Mouse (Mus musculus): ENCODE data around the gene Spert. TPM values are rescaled to one million over a fixed set of nuclear protein-coding genes. Genes with fewer than 3 reads are reported as not detected.

The Spert gene
- not detected in 2 replicates for polyA plus RNA-seq (2015; fragmentation: Nextera tagmentation; extraction: Ambion mirVana)

- Histone ChIP-seq H3K4me3 (no peak within 1 kb of the TSS), H3K4me1 (replicated peaks) (no peaks in the 10 kb centered on the region), H3K9me3 (replicated peaks) (no peaks in the 10 kb centered on the region), H3K27me3 (no peaks in the 10 kb centered on the region), H3K4me2 (no peak within 1 kb of the TSS), H3K9ac (no peak within 1 kb of the TSS), H3K27ac (no peak within 1 kb of the TSS), H3K36me3 (no peaks in the 10 kb centered on the region)
- no peak for ATAC-seq (replicated peaks; ENCODE audit: insufficient number of reproducible peaks, insufficient read depth, low FRiP score, low read depth)
- WGBS = 67% methylated on average over 3 of the region's 3 CpGs
Measured at GRCm38 (mm10) chr14:75592978-75593377, at the start of gene Spert. Gene Spert, minus strand, starts transcription at chr14:75593116.

GRCm38 (mm10) chr14:75642080-75642479 lies 49.2 kb upstream of the Spert start, which contains the start of gene Erich6b:
Gene Erich6b, plus strand, starts transcription at chr14:75642259.
- no peak for ATAC-seq (replicated peaks; ENCODE audit: insufficient number of reproducible peaks, insufficient read depth, low FRiP score, low read depth)
- 74% methylated on average over 8 of the region's 8 CpGs for WGBS
- Histone ChIP-seq H3K4me1 (replicated peaks) (no peaks in the 10 kb centered on the region), H3K9ac (no peak within 1 kb of the TSS), H3K36me3 (no peaks in the 10 kb centered on the region), H3K4me2 (no peak within 1 kb of the TSS), H3K27me3 (no peaks in the 10 kb centered on the region), H3K4me3 (no peak within 1 kb of the TSS), H3K27ac (no peak within 1 kb of the TSS), H3K9me3 (replicated peaks) (no peaks in the 10 kb centered on the region)

- Histone ChIP-seq H3K4me2 (no peak overlapping the region), H3K9ac (no peak overlapping the region), H3K27ac (no peak overlapping the region), H3K27me3 (no peaks in the 10 kb centered on the region), H3K4me3 (no peak overlapping the region), H3K4me1 (replicated peaks) (no peaks in the 10 kb centered on the region), H3K9me3 (replicated peaks) (no peaks in the 10 kb centered on the region), H3K36me3 (no peaks in the 10 kb centered on the region)
- WGBS = 72% methylated on average over 6 of the region's 6 CpGs
- ATAC-seq (replicated peaks; ENCODE audit: insufficient number of reproducible peaks, insufficient read depth, low FRiP score, low read depth) = no peak
Measured at GRCm38 (mm10) chr14:75641369-75641768, 48.5 kb upstream of the Spert start.

GRCm38 (mm10) chr14:75640846-75641245 lies 47.9 kb upstream of the Spert start:
- H3K27ac ChIP-seq = no peak overlapping the region
- no peak overlapping the region for H3K4me2 ChIP-seq
- no peak for ATAC-seq (replicated peaks; ENCODE audit: insufficient number of reproducible peaks, insufficient read depth, low FRiP score, low read depth)
- peaks cover 3% of the 10 kb centered on the region; the same call in 1 of the 2 replicates for H3K4me1 ChIP-seq (replicated peaks)
- H3K9ac ChIP-seq = no peak overlapping the region
- H3K27me3 ChIP-seq = no peaks in the 10 kb centered on the region
- H3K9me3 ChIP-seq (replicated peaks) = no peaks in the 10 kb centered on the region
- H3K36me3 ChIP-seq = no peaks in the 10 kb centered on the region
- no peak overlapping the region for H3K4me3 ChIP-seq
- WGBS = 68% methylated on average over 2 of the region's 2 CpGs

- H3K36me3 ChIP-seq = no peaks in the 10 kb centered on the region
- no peak for ATAC-seq (replicated peaks; ENCODE audit: insufficient number of reproducible peaks, insufficient read depth, low FRiP score, low read depth)
- H3K27me3 ChIP-seq = no peaks in the 10 kb centered on the region
Measured at GRCm38 (mm10) chr14:75637641-75638040, 44.7 kb upstream of the Spert start.

GRCm38 (mm10) chr14:75636107-75636506 lies 43.2 kb upstream of the Spert start:
- no peak overlapping the region for H3K9ac ChIP-seq
- no peak for ATAC-seq (replicated peaks; ENCODE audit: insufficient number of reproducible peaks, insufficient read depth, low FRiP score, low read depth)
- no peak overlapping the region for H3K4me2 ChIP-seq
- H3K4me3 ChIP-seq = no peak overlapping the region
- no peaks in the 10 kb centered on the region for H3K9me3 ChIP-seq (replicated peaks)
- no peaks in the 10 kb centered on the region for H3K27me3 ChIP-seq
- H3K4me1 ChIP-seq (replicated peaks) = peaks cover 12% of the 10 kb centered on the region; the same call in 1 of the 2 replicates
- WGBS = 55% methylated on average over 7 of the region's 7 CpGs
- H3K27ac ChIP-seq = no peak overlapping the region
- no peaks in the 10 kb centered on the region for H3K36me3 ChIP-seq

More at GRCm38 (mm10) chr14:75637641-75638040, 44.7 kb upstream of the Spert start:
- Histone ChIP-seq H3K27ac (no peak overlapping the region), H3K4me3 (no peak overlapping the region), H3K4me2 (no peak overlapping the region), H3K9me3 (replicated peaks) (no peaks in the 10 kb centered on the region), H3K4me1 (replicated peaks) (peaks cover 12% of the 10 kb centered on the region; the same call in 1 of the 2 replicates), H3K9ac (no peak overlapping the region)
- 72% methylated on average over 4 of the region's 4 CpGs for WGBS

- H3K4me2 ChIP-seq = no peak overlapping the region
- no peaks in the 10 kb centered on the region for H3K9me3 ChIP-seq (replicated peaks)
- peaks cover 12% of the 10 kb centered on the region; the same call in 1 of the 2 replicates for H3K4me1 ChIP-seq (replicated peaks)
- no peak overlapping the region for H3K9ac ChIP-seq
- H3K27ac ChIP-seq = peak overlapping the region; percentile 37; the same call in 1 of the 2 replicates
- no peak overlapping the region for H3K4me3 ChIP-seq
- no peaks in the 10 kb centered on the region for H3K36me3 ChIP-seq
- H3K27me3 ChIP-seq = no peaks in the 10 kb centered on the region
- 45% methylated on average over 12 of the region's 12 CpGs for WGBS
- peak; percentile 53; the same call in 1 of the 2 replicates for ATAC-seq (replicated peaks; ENCODE audit: insufficient number of reproducible peaks, insufficient read depth, low FRiP score, low read depth)
Measured at GRCm38 (mm10) chr14:75635350-75635749, 42.4 kb upstream of the Spert start.

- Histone ChIP-seq H3K27ac (no peak overlapping the region), H3K4me3 (no peak overlapping the region), H3K27me3 (no peaks in the 10 kb centered on the region), H3K4me2 (no peak overlapping the region), H3K9ac (no peak overlapping the region), H3K4me1 (replicated peaks) (no peaks in the 10 kb centered on the region), H3K36me3 (no peaks in the 10 kb centered on the region), H3K9me3 (replicated peaks) (no peaks in the 10 kb centered on the region)
- WGBS = 77% methylated on average over 8 of the region's 8 CpGs
- no peak for ATAC-seq (replicated peaks; ENCODE audit: insufficient number of reproducible peaks, insufficient read depth, low FRiP score, low read depth)
Measured at GRCm38 (mm10) chr14:75628870-75629269, 36.0 kb upstream of the Spert start.

- no peak for ATAC-seq (replicated peaks; ENCODE audit: insufficient number of reproducible peaks, insufficient read depth, low FRiP score, low read depth)
- WGBS = 70% methylated on average over 7 of the region's 7 CpGs
- Histone ChIP-seq H3K36me3 (no peaks in the 10 kb centered on the region), H3K9me3 (replicated peaks) (no peaks in the 10 kb centered on the region), H3K4me2 (no peak overlapping the region), H3K4me3 (no peak overlapping the region), H3K4me1 (replicated peaks) (no peaks in the 10 kb centered on the region), H3K27ac (no peak overlapping the region), H3K9ac (no peak overlapping the region), H3K27me3 (no peaks in the 10 kb centered on the region)
Measured at GRCm38 (mm10) chr14:75622984-75623383, 30.1 kb upstream of the Spert start.

- H3K27ac ChIP-seq = no peak overlapping the region
- no peak for ATAC-seq (replicated peaks; ENCODE audit: insufficient number of reproducible peaks, insufficient read depth, low FRiP score, low read depth)
- H3K36me3 ChIP-seq = no peaks in the 10 kb centered on the region
- H3K4me3 ChIP-seq = no peak overlapping the region
- H3K27me3 ChIP-seq = no peaks in the 10 kb centered on the region
- no peaks in the 10 kb centered on the region for H3K4me1 ChIP-seq (replicated peaks)
- no peaks in the 10 kb centered on the region for H3K9me3 ChIP-seq (replicated peaks)
- no peak overlapping the region for H3K9ac ChIP-seq
- WGBS = 82% methylated on average over 6 of the region's 6 CpGs
- no peak overlapping the region for H3K4me2 ChIP-seq
Measured at GRCm38 (mm10) chr14:75616375-75616774, 23.5 kb upstream of the Spert start.

- Histone ChIP-seq H3K4me1 (replicated peaks) (no peaks in the 10 kb centered on the region), H3K27ac (no peak overlapping the region), H3K4me2 (no peak overlapping the region), H3K9ac (no peak overlapping the region), H3K36me3 (no peaks in the 10 kb centered on the region), H3K9me3 (replicated peaks) (no peaks in the 10 kb centered on the region), H3K27me3 (no peaks in the 10 kb centered on the region), H3K4me3 (no peak overlapping the region)
- whole genome bisulfite sequencing = 85% methylated on average over 2 of the region's 2 CpGs
- no peak for ATAC-seq (replicated peaks; ENCODE audit: insufficient number of reproducible peaks, insufficient read depth, low FRiP score, low read depth)
Measured at GRCm38 (mm10) chr14:75609176-75609575, 16.3 kb upstream of the Spert start.

GRCm38 (mm10) chr14:75583870-75584269 lies 9.0 kb downstream of the Spert start:
- H3K36me3 ChIP-seq = no peaks in the 10 kb centered on the region
- no peak overlapping the region for H3K4me2 ChIP-seq
- no peaks in the 10 kb centered on the region for H3K9me3 ChIP-seq (replicated peaks)
- H3K4me3 ChIP-seq = no peak overlapping the region
- no peak for ATAC-seq (replicated peaks; ENCODE audit: insufficient number of reproducible peaks, insufficient read depth, low FRiP score, low read depth)
- no peaks in the 10 kb centered on the region for H3K27me3 ChIP-seq
- 85% methylated on average over 12 of the region's 12 CpGs for WGBS
- H3K9ac ChIP-seq = no peak overlapping the region
- no peaks in the 10 kb centered on the region for H3K4me1 ChIP-seq (replicated peaks)
- H3K27ac ChIP-seq = no peak overlapping the region
